Mouse (Mus musculus): ENCODE measurements at regions not wholly inside any gene's neighbourhood (a gene's known extent, or its start where the extent isn't known, plus 50 kb on each side); places are given as distances from the start of the nearest gene placed in this dataset. TPM values are rescaled to one million over a fixed set of nuclear protein-coding genes. Genes with fewer than 3 reads are reported as not detected.

GRCm38 (mm10) chr12:109402226-109402625 is 50.4 kb upstream of the Dlk1 start:
- Histone ChIP-seq H3K27me3 (replicated peaks; ENCODE audit: control insufficient read depth, insufficient read depth, low read length) (no peaks in the 10 kb centered on the region), H3K27ac (ENCODE audit: low read length) (no peak overlapping the region), H3K4me1 (replicated peaks; ENCODE audit: control insufficient read depth, insufficient read depth, low read length) (peaks cover 7% of the 10 kb centered on the region), H3K36me3 (ENCODE audit: control insufficient read depth, insufficient read depth) (no peaks in the 10 kb centered on the region), H3K4me3 (replicated peaks; ENCODE audit: low read length) (no peak overlapping the region), H3K9ac (replicated peaks; ENCODE audit: low read depth, low read length) (no peak overlapping the region), H3K4me2 (ENCODE audit: low read length) (no peak overlapping the region), H3K9me3 (ENCODE audit: control insufficient read depth, low read length) (no peaks in the 10 kb centered on the region)
- no peak for ATAC-seq
- WGBS, result 47% methylated on average over 9 of the region's 9 CpGs

Small RNA genes in the stretch of these regions (microRNA-seq; reads per million reads assigned to microRNA genes)
- gene Gm22234 (not detected), gene Gm25297 (not detected)
